Mouse (Mus musculus) midbrain, embryonic 14.5 days (tissue): ENCODE measurements around the gene Tet3. TPM values are rescaled to one million over a fixed set of nuclear protein-coding genes. Genes with fewer than 3 reads are reported as not detected.

Source experiments
- ATAC-seq: fragments of 200-750 bp; cut with Nextera tagmentation; 2 replicates; pipeline ENCODE4 v1.8.0; 2017; ENCODE audit warnings: moderate number of reproducible peaks, moderate library complexity; ENCODE audit not compliant: low FRiP score, low TSS enrichment
- DNase-seq: peaks from one replicate; pipeline ENCODE4 v3.0.0-alpha.2; 2015
- H3K27ac ChIP-seq: fragments of 300-500 bp; sonication (generic); replicated peaks from 2 replicates; pipeline ENCODE4 v1.5.1; 2014; ENCODE audit warnings: mild to moderate bottlenecking, low read depth, low read length, moderate library complexity
- H3K27me3 ChIP-seq: fragments of 300-500 bp; sonication (generic); 2 replicates; pipeline ENCODE4 v1.6.1; 2014; ENCODE audit warnings: low read length, control low read depth, mixed read lengths; ENCODE audit not compliant: control insufficient read depth, insufficient read depth
- H3K36me3 ChIP-seq: fragments of 300-500 bp; sonication (generic); 2 replicates; pipeline ENCODE4 v1.6.1; 2014; ENCODE audit warnings: low read length, control low read depth; ENCODE audit not compliant: control insufficient read depth, insufficient read depth
- H3K4me1 ChIP-seq: fragments of 300-500 bp; sonication (generic); 2 replicates; pipeline ENCODE4 v1.6.1; 2014; ENCODE audit warnings: mild to moderate bottlenecking, antibody characterized with exemption, low read length, control low read depth; ENCODE audit not compliant: control insufficient read depth, insufficient read depth
- H3K4me2 ChIP-seq: fragments of 300-500 bp; sonication (generic); 2 replicates; pipeline ENCODE4 v1.6.1; 2014; ENCODE audit warnings: mild to moderate bottlenecking, low read length, moderate library complexity
- H3K4me3 ChIP-seq: fragments of 300-500 bp; sonication (generic); replicated peaks from 2 replicates; pipeline ENCODE4 v1.5.1; 2014; ENCODE audit warnings: low read depth, low read length
- H3K9ac ChIP-seq: fragments of 300-500 bp; sonication (generic); replicated peaks from 2 replicates; pipeline ENCODE4 v1.6.1; 2014; ENCODE audit warnings: mild to moderate bottlenecking, low read length, moderate library complexity
- H3K9me3 ChIP-seq: fragments of 300-500 bp; sonication (generic); 2 replicates; pipeline ENCODE4 v1.6.1; 2016; ENCODE audit warnings: low read length, control low read depth, mixed read lengths; ENCODE audit not compliant: control insufficient read depth
- WGBS: fragments of 180-500 bp; shearing (Covaris S2); extraction: QIAGEN DNeasy Blood & Tissue Kit; methylation state at CpG from one replicate; pipeline ENCODE4 v1.1.7; 2014; 5-methylcytosine and 5-hydroxymethylcytosine counted together
- polyA plus RNA-seq: library from polyadenylated mRNA; unstranded; fragments of >200 nt; fragmentation: Nextera tagmentation; extraction: Ambion mirVana; gene quantifications from 2 replicates; pipeline ENCODE4 v1.2.1, GENCODE M21; 2014

The Tet3 gene
- polyA plus RNA-seq, 1 experiment from 2014 or later, result 56.0 TPM

- Histone ChIP-seq H3K9me3 (no peaks in the 10 kb centered on the region), H3K4me2 (0 out of 2 replicates have a peak overlapping the region, but pooled peaks have one; percentile 12), H3K27ac (peak overlapping the region; percentile 64), H3K4me3 (no peak overlapping the region), H3K36me3 (peaks cover 15% of the 10 kb centered on the region), H3K9ac (no peak overlapping the region), H3K27me3 (no peaks in the 10 kb centered on the region), H3K4me1 (peaks cover 55% of the 10 kb centered on the region)
- WGBS, result 51% methylated on average over 5 of the region's 5 CpGs
- DNase-seq (peak; percentile 64), ATAC-seq (peak; percentile 56)
Observed at GRCm38 (mm10) chr6:83427968-83428731, 30.7 kb downstream of the Tet3 start.

GRCm38 (mm10) chr6:83427512-83427911 lies 31.4 kb downstream of the Tet3 start:
- DNase-seq (no peak), ATAC-seq (peak; percentile 35; the same call in 1 of the 2 replicates)
- H3K27ac ChIP-seq, result peak overlapping the region; percentile 64
- 0 out of 2 replicates have a peak overlapping the region, but pooled peaks have one; percentile 12 for H3K4me2 ChIP-seq
- H3K36me3 ChIP-seq, result peaks cover 13% of the 10 kb centered on the region
- no peaks in the 10 kb centered on the region for H3K9me3 ChIP-seq
- H3K9ac ChIP-seq, result no peak overlapping the region
- H3K4me1 ChIP-seq, result peaks cover 49% of the 10 kb centered on the region
- no peak overlapping the region for H3K4me3 ChIP-seq
- 30% methylated on average over 6 of the region's 6 CpGs for WGBS
- no peaks in the 10 kb centered on the region for H3K27me3 ChIP-seq

- H3K9me3 ChIP-seq, result no peaks in the 10 kb centered on the region
- DNase-seq, result no peak
- no peak for ATAC-seq
- no peak overlapping the region for H3K4me3 ChIP-seq
- no peak overlapping the region for H3K9ac ChIP-seq
- H3K4me2 ChIP-seq, result no peak overlapping the region
- peaks cover 10% of the 10 kb centered on the region for H3K36me3 ChIP-seq
- no peaks in the 10 kb centered on the region for H3K27me3 ChIP-seq
- H3K27ac ChIP-seq, result no peak overlapping the region
- WGBS, result 95% methylated on average over 3 of the region's 3 CpGs
- peaks cover 51% of the 10 kb centered on the region for H3K4me1 ChIP-seq
Observed at GRCm38 (mm10) chr6:83426576-83426975, 32.3 kb downstream of the Tet3 start.

GRCm38 (mm10) chr6:83424053-83424404 lies 34.9 kb downstream of the Tet3 start:
- H3K27ac ChIP-seq, result peak overlapping the region; percentile 45; the same call in 1 of the 2 replicates
- no peak overlapping the region for H3K4me2 ChIP-seq
- H3K27me3 ChIP-seq, result no peaks in the 10 kb centered on the region
- ATAC-seq (no peak), DNase-seq (no peak)
- peaks cover 64% of the 10 kb centered on the region for H3K4me1 ChIP-seq
- no peaks in the 10 kb centered on the region for H3K9me3 ChIP-seq
- 81% methylated on average over 4 of the region's 4 CpGs for WGBS
- no peak overlapping the region for H3K9ac ChIP-seq
- peaks cover 13% of the 10 kb centered on the region for H3K36me3 ChIP-seq
- H3K4me3 ChIP-seq, result no peak overlapping the region

GRCm38 (mm10) chr6:83423400-83424052 lies 35.4 kb downstream of the Tet3 start:
- DNase-seq (peak; percentile 25), ATAC-seq (peak; percentile 15; the same call in 1 of the 2 replicates)
- Histone ChIP-seq H3K36me3 (peaks cover 13% of the 10 kb centered on the region), H3K9ac (no peak overlapping the region), H3K27ac (peak overlapping the region; percentile 45; the same call in 1 of the 2 replicates), H3K4me2 (no peak overlapping the region), H3K4me3 (no peak overlapping the region), H3K27me3 (no peaks in the 10 kb centered on the region), H3K9me3 (no peaks in the 10 kb centered on the region), H3K4me1 (peaks cover 65% of the 10 kb centered on the region)
- 51% methylated on average over 8 of the region's 8 CpGs for WGBS

GRCm38 (mm10) chr6:83421866-83422649 lies 36.8 kb downstream of the Tet3 start:
- no peaks in the 10 kb centered on the region for H3K27me3 ChIP-seq
- peaks cover 13% of the 10 kb centered on the region for H3K36me3 ChIP-seq
- no peak overlapping the region for H3K4me2 ChIP-seq
- no peak for ATAC-seq
- no peak overlapping the region for H3K27ac ChIP-seq
- H3K4me1 ChIP-seq, result peaks cover 59% of the 10 kb centered on the region
- no peak overlapping the region for H3K9ac ChIP-seq
- H3K4me3 ChIP-seq, result no peak overlapping the region
- 21% methylated on average over 11 of the region's 11 CpGs for whole genome bisulfite sequencing
- no peaks in the 10 kb centered on the region for H3K9me3 ChIP-seq
- DNase-seq, result no peak

- H3K27ac ChIP-seq, result no peak overlapping the region
- no peaks in the 10 kb centered on the region for H3K27me3 ChIP-seq
- no peak overlapping the region for H3K9ac ChIP-seq
- no peaks in the 10 kb centered on the region for H3K9me3 ChIP-seq
- ATAC-seq (no peak), DNase-seq (no peak)
- H3K36me3 ChIP-seq, result peaks cover 5% of the 10 kb centered on the region
- peaks cover 65% of the 10 kb centered on the region for H3K4me1 ChIP-seq
- WGBS, result 94% methylated on average over 3 of the region's 3 CpGs
- H3K4me3 ChIP-seq, result no peak overlapping the region
- H3K4me2 ChIP-seq, result no peak overlapping the region
Observed at GRCm38 (mm10) chr6:83419516-83419915, 39.4 kb downstream of the Tet3 start.

- H3K9ac ChIP-seq, result no peak overlapping the region
- H3K27ac ChIP-seq, result no peak overlapping the region
- ATAC-seq (no peak), DNase-seq (no peak)
- H3K27me3 ChIP-seq, result no peaks in the 10 kb centered on the region
- no peak overlapping the region for H3K4me2 ChIP-seq
- H3K36me3 ChIP-seq, result peaks cover 3% of the 10 kb centered on the region; the same call in 1 of the 2 replicates
- 82% methylated on average over 3 of the region's 3 CpGs for WGBS
- H3K4me3 ChIP-seq, result no peak overlapping the region
- H3K4me1 ChIP-seq, result peaks cover 64% of the 10 kb centered on the region
- no peaks in the 10 kb centered on the region for H3K9me3 ChIP-seq
Observed at GRCm38 (mm10) chr6:83417531-83417930, 41.4 kb downstream of the Tet3 start.
